Mouse (Mus musculus) forebrain, embryonic 16.5 days (tissue): Measurements from ENCODE around the gene Gda. TPM values are rescaled to one million over a fixed set of nuclear protein-coding genes. Genes with fewer than 3 reads are reported as not detected.

ENCODE experiments used
- ATAC-seq: fragments of 200-750 bp; cut with Nextera tagmentation; 2 replicates; pipeline ENCODE4 v1.8.0; 2017; ENCODE audit warnings: mild to moderate bottlenecking, moderate library complexity
- H3K27ac ChIP-seq: fragments of 300-500 bp; sonication (generic); 2 replicates; pipeline ENCODE4 v1.5.1; 2014; ENCODE audit warnings: low read length, control low read depth
- H3K27me3 ChIP-seq: fragments of 300-500 bp; sonication (generic); replicated peaks from 2 replicates; pipeline ENCODE4 v1.6.1; 2014; ENCODE audit warnings: low read length; ENCODE audit not compliant: control insufficient read depth, insufficient read depth
- H3K36me3 ChIP-seq: fragments of 300-500 bp; sonication (generic); 2 replicates; pipeline ENCODE4 v1.6.1; 2014; ENCODE audit not compliant: control insufficient read depth, insufficient read depth
- H3K4me1 ChIP-seq: fragments of 300-500 bp; sonication (generic); replicated peaks from 2 replicates; pipeline ENCODE4 v1.6.1; 2014; ENCODE audit warnings: low read length; ENCODE audit not compliant: control insufficient read depth, insufficient read depth
- H3K4me2 ChIP-seq: fragments of 300-500 bp; sonication (generic); 2 replicates; pipeline ENCODE4 v1.6.1; 2014; ENCODE audit warnings: mild to moderate bottlenecking, low read length, control low read depth
- H3K4me3 ChIP-seq: fragments of 300-500 bp; sonication (generic); replicated peaks from 2 replicates; pipeline ENCODE4 v1.5.1; 2014; ENCODE audit warnings: mild to moderate bottlenecking, low read length, control low read depth
- H3K9ac ChIP-seq: fragments of 300-500 bp; sonication (generic); replicated peaks from 2 replicates; pipeline ENCODE4 v1.6.1; 2014; ENCODE audit warnings: low read depth, low read length, control low read depth
- H3K9me3 ChIP-seq: fragments of 300-500 bp; sonication (generic); 2 replicates; pipeline ENCODE4 v1.6.1; 2016; ENCODE audit warnings: low read length; ENCODE audit not compliant: control insufficient read depth
- WGBS: fragments of 180-500 bp; shearing (Covaris S2); extraction: QIAGEN DNeasy Blood & Tissue Kit; methylation state at CpG from one replicate; pipeline ENCODE4 v1.1.7; 2014; 5-methylcytosine and 5-hydroxymethylcytosine counted together
- polyA plus RNA-seq: library from polyadenylated mRNA; unstranded; fragments of >200 nt; fragmentation: Nextera tagmentation; extraction: Ambion mirVana; gene quantifications from 2 replicates; pipeline ENCODE4 v1.2.1, GENCODE M21; 2015

Gene Gda
- polyA plus RNA-seq, 1 experiment from 2014 or later, result 4.4 TPM

- ATAC-seq, result no peak
- no peak overlapping the region for H3K9ac ChIP-seq
- no peaks in the 10 kb centered on the region for H3K27me3 ChIP-seq
- no peak overlapping the region for H3K4me3 ChIP-seq
- H3K4me2 ChIP-seq, result no peak overlapping the region
- no peaks in the 10 kb centered on the region for H3K36me3 ChIP-seq
- no peak overlapping the region for H3K27ac ChIP-seq
- no peaks in the 10 kb centered on the region for H3K4me1 ChIP-seq
- H3K9me3 ChIP-seq, result no peaks in the 10 kb centered on the region
- 92% methylated on average over 3 of the region's 3 CpGs for WGBS
These were observed 41.0 kb downstream of the Gda start for GRCm38 (mm10) chr19:21432286-21432685.

- Histone ChIP-seq H3K4me2 (no peak overlapping the region), H3K4me1 (no peaks in the 10 kb centered on the region), H3K36me3 (no peaks in the 10 kb centered on the region), H3K9ac (no peak overlapping the region), H3K27me3 (no peaks in the 10 kb centered on the region), H3K9me3 (no peaks in the 10 kb centered on the region), H3K27ac (no peak overlapping the region), H3K4me3 (no peak overlapping the region)
- ATAC-seq, result no peak
- WGBS, result 83% methylated on average over 4 of the region's 4 CpGs
These were observed 47.9 kb downstream of the Gda start for GRCm38 (mm10) chr19:21425391-21425790.

GRCm38 (mm10) chr19:21423731-21424130 lies 49.5 kb downstream of the Gda start:
- Histone ChIP-seq H3K27ac (no peak overlapping the region), H3K4me1 (no peaks in the 10 kb centered on the region), H3K9ac (no peak overlapping the region), H3K4me3 (no peak overlapping the region), H3K36me3 (no peaks in the 10 kb centered on the region), H3K9me3 (no peaks in the 10 kb centered on the region), H3K27me3 (no peaks in the 10 kb centered on the region), H3K4me2 (no peak overlapping the region)
- 80% methylated on average over 7 of the region's 7 CpGs for WGBS
- ATAC-seq, result no peak; the same call in none of the 2 replicates

GRCm38 (mm10) chr19:21418418-21418817 lies 54.8 kb downstream of the Gda start:
- no peak overlapping the region for H3K9ac ChIP-seq
- H3K4me3 ChIP-seq, result no peak overlapping the region
- ATAC-seq, result no peak
- H3K9me3 ChIP-seq, result no peaks in the 10 kb centered on the region
- H3K27me3 ChIP-seq, result no peaks in the 10 kb centered on the region
- no peak overlapping the region for H3K4me2 ChIP-seq
- no peaks in the 10 kb centered on the region for H3K36me3 ChIP-seq
- WGBS, result 91% methylated on average over 5 of the region's 5 CpGs
- no peak overlapping the region for H3K27ac ChIP-seq
- no peaks in the 10 kb centered on the region for H3K4me1 ChIP-seq

GRCm38 (mm10) chr19:21415377-21415776 lies 57.9 kb downstream of the Gda start:
- 75% methylated on average over 3 of the region's 3 CpGs for WGBS
- Histone ChIP-seq H3K27me3 (no peaks in the 10 kb centered on the region), H3K36me3 (no peaks in the 10 kb centered on the region), H3K9me3 (no peaks in the 10 kb centered on the region), H3K4me2 (no peak overlapping the region), H3K9ac (no peak overlapping the region), H3K4me3 (no peak overlapping the region), H3K4me1 (no peaks in the 10 kb centered on the region), H3K27ac (no peak overlapping the region)
- no peak for ATAC-seq

- no peak overlapping the region for H3K27ac ChIP-seq
- no peaks in the 10 kb centered on the region for H3K9me3 ChIP-seq
- H3K36me3 ChIP-seq, result no peaks in the 10 kb centered on the region
- no peak for ATAC-seq
- no peak overlapping the region for H3K9ac ChIP-seq
- H3K27me3 ChIP-seq, result no peaks in the 10 kb centered on the region
- 93% methylated on average over 4 of the region's 4 CpGs for WGBS
- no peak overlapping the region for H3K4me2 ChIP-seq
- no peaks in the 10 kb centered on the region for H3K4me1 ChIP-seq
- H3K4me3 ChIP-seq, result no peak overlapping the region
These were observed 64.1 kb downstream of the Gda start for GRCm38 (mm10) chr19:21409178-21409577.

GRCm38 (mm10) chr19:21407363-21407762 lies 65.9 kb downstream of the Gda start:
- H3K36me3 ChIP-seq, result no peaks in the 10 kb centered on the region
- H3K4me3 ChIP-seq, result no peak overlapping the region
- H3K27me3 ChIP-seq, result no peaks in the 10 kb centered on the region
- H3K9ac ChIP-seq, result no peak overlapping the region
- 89% methylated on average over 1 of the region's 1 CpGs for WGBS
- no peaks in the 10 kb centered on the region for H3K4me1 ChIP-seq
- no peaks in the 10 kb centered on the region for H3K9me3 ChIP-seq
- no peak overlapping the region for H3K27ac ChIP-seq
- no peak for ATAC-seq
- H3K4me2 ChIP-seq, result no peak overlapping the region

GRCm38 (mm10) chr19:21397994-21398393 lies 75.3 kb downstream of the Gda start:
- Histone ChIP-seq H3K4me2 (no peak overlapping the region), H3K4me3 (no peak overlapping the region), H3K36me3 (no peaks in the 10 kb centered on the region), H3K27me3 (no peaks in the 10 kb centered on the region), H3K9me3 (no peaks in the 10 kb centered on the region), H3K27ac (no peak overlapping the region), H3K4me1 (no peaks in the 10 kb centered on the region), H3K9ac (no peak overlapping the region)
- ATAC-seq, result no peak

GRCm38 (mm10) chr19:21396364-21396763 lies 76.9 kb downstream of the Gda start:
- Histone ChIP-seq H3K4me2 (no peak overlapping the region), H3K9ac (no peak overlapping the region), H3K4me1 (no peaks in the 10 kb centered on the region), H3K36me3 (no peaks in the 10 kb centered on the region), H3K27ac (no peak overlapping the region), H3K9me3 (no peaks in the 10 kb centered on the region), H3K4me3 (no peak overlapping the region), H3K27me3 (no peaks in the 10 kb centered on the region)
- ATAC-seq, result no peak
- WGBS, result 95% methylated on average over 7 of the region's 7 CpGs

- Histone ChIP-seq H3K27me3 (no peaks in the 10 kb centered on the region), H3K4me2 (no peak overlapping the region), H3K9ac (no peak overlapping the region), H3K27ac (no peak overlapping the region), H3K36me3 (no peaks in the 10 kb centered on the region), H3K4me3 (no peak overlapping the region), H3K9me3 (no peaks in the 10 kb centered on the region), H3K4me1 (no peaks in the 10 kb centered on the region)
- ATAC-seq, result no peak
- WGBS, result 93% methylated on average over 7 of the region's 7 CpGs
These were observed 82.3 kb downstream of the Gda start for GRCm38 (mm10) chr19:21390904-21391303.
